Mouse (Mus musculus) lung, embryonic 15.5 days (tissue): ENCODE measurements at regions not wholly inside any gene's neighbourhood (a gene's known extent, or its start where the extent isn't known, plus 50 kb on each side); places are given as distances from the start of the nearest gene placed in this dataset.

Experiments used
- ATAC-seq: fragments of 200-750 bp; cut with Nextera tagmentation; 2 replicates; pipeline ENCODE4 v1.8.0; 2017; ENCODE audit warnings: moderate number of reproducible peaks, borderline replicate concordance; ENCODE audit not compliant: low FRiP score, low TSS enrichment; ENCODE audit errors: extremely low read depth
- H3K27ac ChIP-seq: fragments of 300-500 bp; sonication (generic); 2 replicates; pipeline ENCODE4 v1.5.1; 2015; ENCODE audit warnings: moderate library complexity, mild to moderate bottlenecking, inconsistent platforms
- H3K27me3 ChIP-seq: fragments of 300-500 bp; sonication (generic); 2 replicates; pipeline ENCODE4 v1.6.1; 2015; ENCODE audit warnings: inconsistent platforms
- H3K36me3 ChIP-seq: fragments of 300-500 bp; sonication (generic); 2 replicates; pipeline ENCODE4 v1.6.1; 2015; ENCODE audit warnings: inconsistent platforms
- H3K4me1 ChIP-seq: fragments of 300-500 bp; sonication (generic); 2 replicates; pipeline ENCODE4 v1.6.1; 2015; ENCODE audit warnings: inconsistent platforms
- H3K4me2 ChIP-seq: fragments of 300-500 bp; sonication (generic); 2 replicates; pipeline ENCODE4 v1.6.1; 2015; ENCODE audit warnings: inconsistent platforms, mild to moderate bottlenecking, moderate library complexity
- H3K4me3 ChIP-seq: fragments of 300-500 bp; sonication (generic); 2 replicates; pipeline ENCODE4 v1.5.1; 2015; ENCODE audit warnings: mild to moderate bottlenecking, inconsistent platforms
- H3K9ac ChIP-seq: fragments of 300-500 bp; sonication (generic); 2 replicates; pipeline ENCODE4 v1.6.1; 2015; ENCODE audit warnings: inconsistent platforms
- H3K9me3 ChIP-seq: fragments of 300-500 bp; sonication (generic); 2 replicates; pipeline ENCODE4 v1.6.1; 2016; ENCODE audit warnings: inconsistent platforms
- WGBS: fragments of 180-500 bp; shearing (Covaris S2); methylation state at CpG from one replicate; pipeline ENCODE4 v1.1.7; 2015; 5-methylcytosine and 5-hydroxymethylcytosine counted together

- no peaks in the 10 kb centered on the region for H3K4me1 ChIP-seq
- H3K4me3 ChIP-seq, result no peak overlapping the region
- ATAC-seq, result no peak
- 80% methylated on average over 5 of the region's 5 CpGs for WGBS
- H3K4me2 ChIP-seq, result no peak overlapping the region
- H3K36me3 ChIP-seq, result no peaks in the 10 kb centered on the region
- no peaks in the 10 kb centered on the region for H3K27me3 ChIP-seq
- H3K9me3 ChIP-seq, result no peaks in the 10 kb centered on the region
- no peak overlapping the region for H3K9ac ChIP-seq
- no peak overlapping the region for H3K27ac ChIP-seq
Observed at GRCm38 (mm10) chr7:37908618-37909130, 114.7 kb downstream of the Uri1 start.

GRCm38 (mm10) chr7:37893885-37894284 lies 120.4 kb upstream of the Zfp536 start:
- H3K27me3 ChIP-seq, result no peaks in the 10 kb centered on the region
- no peaks in the 10 kb centered on the region for H3K9me3 ChIP-seq
- no peak overlapping the region for H3K27ac ChIP-seq
- H3K4me3 ChIP-seq, result no peak overlapping the region
- no peak overlapping the region for H3K9ac ChIP-seq
- no peak overlapping the region for H3K4me2 ChIP-seq
- ATAC-seq, result no peak
- 79% methylated on average over 6 of the region's 6 CpGs for WGBS
- H3K36me3 ChIP-seq, result no peaks in the 10 kb centered on the region
- H3K4me1 ChIP-seq, result no peaks in the 10 kb centered on the region

GRCm38 (mm10) chr7:37874382-37874781 lies 100.9 kb upstream of the Zfp536 start:
- WGBS, result 52% methylated on average over 12 of the region's 12 CpGs
- Histone ChIP-seq H3K9me3 (no peaks in the 10 kb centered on the region), H3K4me1 (no peaks in the 10 kb centered on the region), H3K27me3 (no peaks in the 10 kb centered on the region), H3K36me3 (no peaks in the 10 kb centered on the region), H3K9ac (no peak overlapping the region), H3K4me2 (no peak overlapping the region), H3K4me3 (no peak overlapping the region), H3K27ac (no peak overlapping the region)
- ATAC-seq, result no peak

- Histone ChIP-seq H3K4me3 (no peak overlapping the region), H3K9me3 (no peaks in the 10 kb centered on the region), H3K27me3 (no peaks in the 10 kb centered on the region), H3K4me2 (no peak overlapping the region), H3K36me3 (no peaks in the 10 kb centered on the region), H3K4me1 (no peaks in the 10 kb centered on the region), H3K9ac (no peak overlapping the region), H3K27ac (no peak overlapping the region)
- ATAC-seq, result no peak
- 88% methylated on average over 5 of the region's 5 CpGs for WGBS
Observed at GRCm38 (mm10) chr7:37870956-37871355, 97.5 kb upstream of the Zfp536 start.

GRCm38 (mm10) chr7:37866468-37866867 lies 93.0 kb upstream of the Zfp536 start:
- ATAC-seq, result no peak
- 46% methylated on average over 1 of the region's 1 CpGs for WGBS
- H3K4me1 ChIP-seq, result no peaks in the 10 kb centered on the region
- H3K4me2 ChIP-seq, result no peak overlapping the region
- H3K27me3 ChIP-seq, result no peaks in the 10 kb centered on the region
- no peak overlapping the region for H3K27ac ChIP-seq
- H3K4me3 ChIP-seq, result no peak overlapping the region
- no peaks in the 10 kb centered on the region for H3K9me3 ChIP-seq
- H3K36me3 ChIP-seq, result no peaks in the 10 kb centered on the region
- H3K9ac ChIP-seq, result no peak overlapping the region

- no peak for ATAC-seq
Observed at GRCm38 (mm10) chr7:37851471-37851870, 78.0 kb upstream of the Zfp536 start.

GRCm38 (mm10) chr7:37845201-37845600 lies 71.8 kb upstream of the Zfp536 start:
- H3K4me2 ChIP-seq, result no peak overlapping the region
- no peaks in the 10 kb centered on the region for H3K27me3 ChIP-seq
- 38% methylated on average over 1 of the region's 1 CpGs for WGBS
- ATAC-seq, result no peak
- no peak overlapping the region for H3K9ac ChIP-seq
- H3K27ac ChIP-seq, result no peak overlapping the region
- H3K4me3 ChIP-seq, result no peak overlapping the region
- peaks cover 11% of the 10 kb centered on the region; the same call in 1 of the 2 replicates for H3K4me1 ChIP-seq
- H3K36me3 ChIP-seq, result no peaks in the 10 kb centered on the region
- H3K9me3 ChIP-seq, result no peaks in the 10 kb centered on the region

More at GRCm38 (mm10) chr7:37851471-37851870, 78.0 kb upstream of the Zfp536 start:
- Histone ChIP-seq H3K4me2 (no peak overlapping the region), H3K9ac (no peak overlapping the region), H3K4me1 (no peaks in the 10 kb centered on the region), H3K27ac (no peak overlapping the region), H3K27me3 (no peaks in the 10 kb centered on the region), H3K9me3 (no peaks in the 10 kb centered on the region), H3K4me3 (no peak overlapping the region), H3K36me3 (no peaks in the 10 kb centered on the region)
- 82% methylated on average over 5 of the region's 5 CpGs for WGBS

GRCm38 (mm10) chr7:37842000-37842513 lies 68.6 kb upstream of the Zfp536 start:
- WGBS, result 3% methylated on average over 14 of the region's 14 CpGs
- no peak overlapping the region for H3K27ac ChIP-seq
- H3K4me2 ChIP-seq, result peak overlapping the region; percentile 57
- peaks cover 11% of the 10 kb centered on the region; the same call in 1 of the 2 replicates for H3K4me1 ChIP-seq
- peak overlapping the region; percentile 22 for H3K4me3 ChIP-seq
- H3K9ac ChIP-seq, result 0 out of 2 replicates have a peak overlapping the region, but pooled peaks have one; percentile 18
- no peaks in the 10 kb centered on the region for H3K27me3 ChIP-seq
- no peaks in the 10 kb centered on the region for H3K36me3 ChIP-seq
- peak; percentile 43; the same call in 1 of the 2 replicates for ATAC-seq
- H3K9me3 ChIP-seq, result no peaks in the 10 kb centered on the region

- Histone ChIP-seq H3K4me2 (peak overlapping the region; percentile 57), H3K9ac (0 out of 2 replicates have a peak overlapping the region, but pooled peaks have one; percentile 18), H3K4me3 (0 out of 2 replicates have a peak overlapping the region, but pooled peaks have one; percentile 22), H3K27me3 (no peaks in the 10 kb centered on the region), H3K27ac (no peak overlapping the region), H3K36me3 (no peaks in the 10 kb centered on the region), H3K9me3 (no peaks in the 10 kb centered on the region), H3K4me1 (peaks cover 11% of the 10 kb centered on the region; the same call in 1 of the 2 replicates)
- no peak for ATAC-seq
- 44% methylated on average over 4 of the region's 4 CpGs for WGBS
Observed at GRCm38 (mm10) chr7:37841549-37841948, 68.1 kb upstream of the Zfp536 start.

- H3K36me3 ChIP-seq, result no peaks in the 10 kb centered on the region
- H3K4me2 ChIP-seq, result no peak overlapping the region
- peaks cover 4% of the 10 kb centered on the region; the same call in 1 of the 2 replicates for H3K27me3 ChIP-seq
- no peak overlapping the region for H3K9ac ChIP-seq
- ATAC-seq, result no peak
- H3K27ac ChIP-seq, result no peak overlapping the region
- no peaks in the 10 kb centered on the region for H3K9me3 ChIP-seq
- peaks cover 11% of the 10 kb centered on the region; the same call in 1 of the 2 replicates for H3K4me1 ChIP-seq
- WGBS, result 68% methylated on average over 5 of the region's 5 CpGs
- no peak overlapping the region for H3K4me3 ChIP-seq
Observed at GRCm38 (mm10) chr7:37837883-37838282, 64.4 kb upstream of the Zfp536 start.

- WGBS, result 74% methylated on average over 5 of the region's 5 CpGs
- no peak for ATAC-seq
- no peak overlapping the region for H3K4me2 ChIP-seq
- peaks cover 4% of the 10 kb centered on the region; the same call in 1 of the 2 replicates for H3K27me3 ChIP-seq
- H3K4me1 ChIP-seq, result peaks cover 7% of the 10 kb centered on the region; the same call in 1 of the 2 replicates
- no peak overlapping the region for H3K9ac ChIP-seq
- H3K4me3 ChIP-seq, result no peak overlapping the region
- H3K27ac ChIP-seq, result no peak overlapping the region
- no peaks in the 10 kb centered on the region for H3K36me3 ChIP-seq
- no peaks in the 10 kb centered on the region for H3K9me3 ChIP-seq
Observed at GRCm38 (mm10) chr7:37837372-37837771, 63.9 kb upstream of the Zfp536 start.

GRCm38 (mm10) chr7:37833420-37833819 lies 60.0 kb upstream of the Zfp536 start:
- no peaks in the 10 kb centered on the region for H3K9me3 ChIP-seq
- ATAC-seq, result no peak
- no peak overlapping the region for H3K27ac ChIP-seq
- peaks cover 4% of the 10 kb centered on the region; the same call in 1 of the 2 replicates for H3K27me3 ChIP-seq
- no peaks in the 10 kb centered on the region for H3K4me1 ChIP-seq
- 78% methylated on average over 8 of the region's 8 CpGs for WGBS
- no peak overlapping the region for H3K4me2 ChIP-seq
- no peak overlapping the region for H3K9ac ChIP-seq
- H3K36me3 ChIP-seq, result no peaks in the 10 kb centered on the region
- H3K4me3 ChIP-seq, result no peak overlapping the region
